Mouse (Mus musculus): ENCODE data around the gene Tbc1d20. TPM values are rescaled to one million over a fixed set of nuclear protein-coding genes. Genes with fewer than 3 reads are reported as not detected.
A peak's percentile ranks its signal among the peaks of the same experiment; 100 is the strongest.

The Tbc1d20 gene
- polyA plus RNA-seq, 1 experiment from 2014 or later, result 38.8 TPM

- no peak overlapping the region for H3K27ac ChIP-seq (ENCODE audit: low read length)
- H3K4me2 ChIP-seq (replicated peaks; ENCODE audit: low read depth, low read length), result no peak overlapping the region
- no peak overlapping the region for H3K4me3 ChIP-seq (ENCODE audit: low read depth, low read length)
- no peak for DNase-seq (ENCODE audit: low spot score)
- no peaks in the 10 kb centered on the region for H3K9me3 ChIP-seq (ENCODE audit: low read length)
- H3K4me1 ChIP-seq (ENCODE audit: insufficient read depth, low read depth, low read length), result 0 out of 2 replicates have a peak, but pooled peaks cover 5% of the 10 kb centered on the region
- no peaks in the 10 kb centered on the region for H3K27me3 ChIP-seq (replicated peaks; ENCODE audit: insufficient read depth, low read length)
- H3K9ac ChIP-seq (replicated peaks; ENCODE audit: low read depth), result no peak overlapping the region
- TF ChIP-seq CTCF (IDR thresholded peaks at IDR 0.05), result no peak
- no peak for TF ChIP-seq EP300 (IDR thresholded peaks at IDR 0.05)
- ATAC-seq, result no peak
- no peaks in the 10 kb centered on the region for H3K36me3 ChIP-seq (ENCODE audit: insufficient read depth, low read length)
- 70% methylated on average over 6 of the region's 6 CpGs for WGBS
These were observed 51.8 kb downstream of the Tbc1d20 start for GRCm38 (mm10) chr2:152345393-152345792.

GRCm38 (mm10) chr2:152346776-152347465 is 53.3 kb downstream of the Tbc1d20 start:
- Histone ChIP-seq H3K27me3 (replicated peaks; ENCODE audit: insufficient read depth, low read length) (no peaks in the 10 kb centered on the region), H3K4me2 (replicated peaks; ENCODE audit: low read depth, low read length) (no peak overlapping the region), H3K36me3 (ENCODE audit: insufficient read depth, low read length) (no peaks in the 10 kb centered on the region), H3K9me3 (ENCODE audit: low read length) (no peaks in the 10 kb centered on the region), H3K27ac (ENCODE audit: low read length) (peak overlapping the region; percentile 33; the same call in 1 of the 2 replicates), H3K4me3 (ENCODE audit: low read depth, low read length) (no peak overlapping the region), H3K4me1 (ENCODE audit: insufficient read depth, low read depth, low read length) (0 out of 2 replicates have a peak, but pooled peaks cover 5% of the 10 kb centered on the region), H3K9ac (replicated peaks; ENCODE audit: low read depth) (no peak overlapping the region)
- no peak for TF ChIP-seq EP300 (IDR thresholded peaks at IDR 0.05)
- TF ChIP-seq CTCF (IDR thresholded peaks at IDR 0.05), result no peak
- DNase-seq (ENCODE audit: low spot score), result peak; percentile 60
- no peak for ATAC-seq
- WGBS, result 22% methylated on average over 9 of the region's 9 CpGs

GRCm38 (mm10) chr2:152347722-152348121 is 54.1 kb downstream of the Tbc1d20 start:
- 76% methylated on average over 2 of the region's 2 CpGs for WGBS
- Histone ChIP-seq H3K4me3 (ENCODE audit: low read depth, low read length) (no peak overlapping the region), H3K36me3 (ENCODE audit: insufficient read depth, low read length) (no peaks in the 10 kb centered on the region), H3K9me3 (ENCODE audit: low read length) (no peaks in the 10 kb centered on the region), H3K9ac (replicated peaks; ENCODE audit: low read depth) (no peak overlapping the region), H3K27me3 (replicated peaks; ENCODE audit: insufficient read depth, low read length) (no peaks in the 10 kb centered on the region), H3K27ac (ENCODE audit: low read length) (no peak overlapping the region), H3K4me2 (replicated peaks; ENCODE audit: low read depth, low read length) (no peak overlapping the region), H3K4me1 (ENCODE audit: insufficient read depth, low read depth, low read length) (0 out of 2 replicates have a peak, but pooled peaks cover 5% of the 10 kb centered on the region)
- no peak for TF ChIP-seq EP300 (IDR thresholded peaks at IDR 0.05)
- TF ChIP-seq CTCF (IDR thresholded peaks at IDR 0.05), result no peak
- DNase-seq (ENCODE audit: low spot score), result no peak
- no peak for ATAC-seq

- Histone ChIP-seq H3K27me3 (replicated peaks; ENCODE audit: insufficient read depth, low read length) (no peaks in the 10 kb centered on the region), H3K4me3 (ENCODE audit: low read depth, low read length) (no peak overlapping the region), H3K9ac (replicated peaks; ENCODE audit: low read depth) (no peak overlapping the region), H3K36me3 (ENCODE audit: insufficient read depth, low read length) (no peaks in the 10 kb centered on the region), H3K27ac (ENCODE audit: low read length) (no peak overlapping the region), H3K9me3 (ENCODE audit: low read length) (no peaks in the 10 kb centered on the region), H3K4me1 (ENCODE audit: insufficient read depth, low read depth, low read length) (0 out of 2 replicates have a peak, but pooled peaks cover 5% of the 10 kb centered on the region), H3K4me2 (replicated peaks; ENCODE audit: low read depth, low read length) (no peak overlapping the region)
- DNase-seq (ENCODE audit: low spot score), result no peak
- TF ChIP-seq EP300 (IDR thresholded peaks at IDR 0.05), result no peak
- TF ChIP-seq CTCF (IDR thresholded peaks at IDR 0.05), result no peak
- ATAC-seq, result no peak
- 84% methylated on average over 6 of the region's 6 CpGs for WGBS
These were observed 55.6 kb downstream of the Tbc1d20 start for GRCm38 (mm10) chr2:152349205-152349604.

- ATAC-seq (peak; percentile 79), DNase-seq (ENCODE audit: low spot score) (peak; percentile 90)
- 78% methylated on average over 8 of the region's 8 CpGs for WGBS
- 0 out of 2 replicates have a peak, but pooled peaks cover 5% of the 10 kb centered on the region for H3K4me1 ChIP-seq (ENCODE audit: insufficient read depth, low read depth, low read length)
- H3K9ac ChIP-seq (replicated peaks; ENCODE audit: low read depth), result no peak overlapping the region
- H3K36me3 ChIP-seq (ENCODE audit: insufficient read depth, low read length), result no peaks in the 10 kb centered on the region
- no peak overlapping the region for H3K4me3 ChIP-seq (ENCODE audit: low read depth, low read length)
- H3K27ac ChIP-seq (ENCODE audit: low read length), result no peak overlapping the region
- no peaks in the 10 kb centered on the region for H3K27me3 ChIP-seq (replicated peaks; ENCODE audit: insufficient read depth, low read length)
- H3K4me2 ChIP-seq (replicated peaks; ENCODE audit: low read depth, low read length), result no peak overlapping the region
- TF ChIP-seq EP300 (IDR thresholded peaks at IDR 0.05), result peak; percentile 31; the same call in 1 of the 2 replicates
- no peak for TF ChIP-seq CTCF (IDR thresholded peaks at IDR 0.05)
- H3K9me3 ChIP-seq (ENCODE audit: low read length), result no peaks in the 10 kb centered on the region
These were observed 56.4 kb downstream of the Tbc1d20 start for GRCm38 (mm10) chr2:152349842-152350540.

GRCm38 (mm10) chr2:152357254-152357653 is 63.6 kb downstream of the Tbc1d20 start:
- TF ChIP-seq CTCF (IDR thresholded peaks at IDR 0.05) (no peak), EP300 (IDR thresholded peaks at IDR 0.05) (no peak)
- DNase-seq (ENCODE audit: low spot score) (no peak), ATAC-seq (no peak)
- Histone ChIP-seq H3K4me1 (ENCODE audit: insufficient read depth, low read depth, low read length) (no peaks in the 10 kb centered on the region), H3K9me3 (ENCODE audit: low read length) (no peaks in the 10 kb centered on the region), H3K36me3 (ENCODE audit: insufficient read depth, low read length) (no peaks in the 10 kb centered on the region), H3K9ac (replicated peaks; ENCODE audit: low read depth) (no peak overlapping the region), H3K4me2 (replicated peaks; ENCODE audit: low read depth, low read length) (no peak overlapping the region), H3K4me3 (ENCODE audit: low read depth, low read length) (no peak overlapping the region), H3K27ac (ENCODE audit: low read length) (no peak overlapping the region), H3K27me3 (replicated peaks; ENCODE audit: insufficient read depth, low read length) (no peaks in the 10 kb centered on the region)
- 86% methylated on average over 3 of the region's 3 CpGs for WGBS

Measured in lung, postnatal 0 days (tissue).